Mouse (Mus musculus) heart, adult 2 months (tissue): ENCODE data around the gene Zfp663. TPM values are rescaled to one million over a fixed set of nuclear protein-coding genes. Genes with fewer than 3 reads are reported as not detected.

Source experiments
- DNase-seq, 2 experiments: peaks; one replicate each; pipeline ENCODE4 v3.0.0; 2021
- H3K27ac ChIP-seq: fragments of 200-600 bp; 2 replicates; pipeline ENCODE4 v1.8.1; 2022
- H3K27me3 ChIP-seq: fragments of 200-500 bp; 2 replicates; pipeline ENCODE4 v1.6.1; 2012; ENCODE audit warnings: mild to moderate bottlenecking, low read length, inconsistent platforms, mixed read lengths; ENCODE audit not compliant: control insufficient read depth, insufficient read depth
- H3K36me3 ChIP-seq: fragments of 200-500 bp; 2 replicates; pipeline ENCODE4 v1.6.1; 2012; ENCODE audit warnings: low read length, inconsistent platforms; ENCODE audit not compliant: control insufficient read depth, insufficient read depth
- H3K4me1 ChIP-seq: fragments of 200-500 bp; 2 replicates; pipeline ENCODE4 v1.6.1; 2011; ENCODE audit warnings: low read length; ENCODE audit not compliant: control insufficient read depth, insufficient read depth
- H3K4me3 ChIP-seq: fragments of 200-600 bp; 2 replicates; pipeline ENCODE4 v1.8.1; 2022
- H3K79me2 ChIP-seq: fragments of 200-500 bp; replicated peaks from 2 replicates; pipeline ENCODE4 v1.6.1; 2012; ENCODE audit warnings: mild to moderate bottlenecking, inconsistent platforms, low read length, moderate library complexity, mixed read lengths; ENCODE audit not compliant: control insufficient read depth, insufficient read depth
- H3K9ac ChIP-seq: fragments of 200-500 bp; 2 replicates; pipeline ENCODE4 v1.6.1; 2012; ENCODE audit warnings: low read depth, mild to moderate bottlenecking, control low read depth, inconsistent platforms, low read length, mixed read lengths
- CTCF ChIP-seq: fragments of 200-600 bp; IDR thresholded peaks from 2 replicates; pipeline ENCODE4 v1.8.1; 2022; ENCODE audit warnings: antibody characterized with exemption, mild to moderate bottlenecking, moderate library complexity
- EP300 ChIP-seq: fragments of 200-500 bp; IDR thresholded peaks from 2 replicates; pipeline ENCODE4 v1.6.1; 2011; ENCODE audit warnings: low read depth, low read length, control low read depth; ENCODE audit not compliant: insufficient read depth
- POLR2A ChIP-seq: fragments of 200-500 bp; IDR thresholded peaks from 2 replicates; pipeline ENCODE4 v1.6.1; 2011; ENCODE audit warnings: mild to moderate bottlenecking, low read depth, low read length, control low read depth; ENCODE audit not compliant: insufficient read depth
- WGBS: fragments of 180-500 bp; shearing (Covaris S2); methylation state at CpG from one replicate; pipeline ENCODE4 v1.1.7; 2018; 5-methylcytosine and 5-hydroxymethylcytosine counted together
- intact Hi-C: fragments of 180-260 bp; cut with DNase I; formaldehyde crosslinking; loops from one replicate; pipeline ENCODE4 v1.15.1; 2025
- polyA plus RNA-seq: library from polyadenylated mRNA; depleted of rRNA; stranded (reverse); fragments of >200 nt; gene quantifications from 2 replicates; pipeline ENCODE4 v1.2.3, GENCODE M21; 2012
- total RNA-seq, 2 experiments: library from RNA; stranded (reverse); gene quantifications; 2 replicates each; pipeline ENCODE4 v1.2.3; 2021

The Zfp663 gene
- total and polyA plus RNA-seq, 3 experiments = not detected

GRCm38 (mm10) chr2:165351828-165352513 is 16.6 kb downstream of the Zfp663 start:
- H3K9ac ChIP-seq = no peak overlapping the region
- WGBS = 89% methylated on average over 20 of the region's 20 CpGs
- no peaks in the 10 kb centered on the region for H3K36me3 ChIP-seq
- TF ChIP-seq EP300 = no peak
- no peak for TF ChIP-seq POLR2A
- no peak for TF ChIP-seq CTCF
- no peak overlapping the region for H3K4me3 ChIP-seq
- H3K27ac ChIP-seq = no peak overlapping the region
- H3K27me3 ChIP-seq = no peaks in the 10 kb centered on the region
- DNase-seq = no peak
- H3K79me2 ChIP-seq = no peaks in the 10 kb centered on the region
- intact Hi-C loops = no loop called here
- H3K4me1 ChIP-seq = no peaks in the 10 kb centered on the region

- H3K9ac ChIP-seq = no peak overlapping the region
- no peak for DNase-seq
- H3K27me3 ChIP-seq = no peaks in the 10 kb centered on the region
- 31% methylated on average over 8 of the region's 8 CpGs for WGBS
- no peaks in the 10 kb centered on the region for H3K4me1 ChIP-seq
- TF ChIP-seq CTCF = peak; percentile 40
- no peak for TF ChIP-seq POLR2A
- no peak for TF ChIP-seq EP300
- no peaks in the 10 kb centered on the region for H3K36me3 ChIP-seq
- no peaks in the 10 kb centered on the region for H3K79me2 ChIP-seq
- no peak overlapping the region for H3K4me3 ChIP-seq
- H3K27ac ChIP-seq = no peak overlapping the region
- intact Hi-C loops = no loop called here
Observed at GRCm38 (mm10) chr2:165349466-165349865, 19.1 kb downstream of the Zfp663 start.

GRCm38 (mm10) chr2:165346180-165346579 is 22.3 kb downstream of the Zfp663 start:
- WGBS = 84% methylated on average over 5 of the region's 5 CpGs
- no peaks in the 10 kb centered on the region for H3K36me3 ChIP-seq
- no peaks in the 10 kb centered on the region for H3K4me1 ChIP-seq
- H3K27me3 ChIP-seq = no peaks in the 10 kb centered on the region
- no peak overlapping the region for H3K4me3 ChIP-seq
- TF ChIP-seq EP300 (no peak), POLR2A (no peak), CTCF (no peak)
- DNase-seq = no peak
- H3K79me2 ChIP-seq = no peaks in the 10 kb centered on the region
- intact Hi-C loops = no loop called here
- H3K27ac ChIP-seq = no peak overlapping the region
- H3K9ac ChIP-seq = no peak overlapping the region

GRCm38 (mm10) chr2:165337191-165337590 is 31.3 kb downstream of the Zfp663 start:
- whole genome bisulfite sequencing = 42% methylated on average over 3 of the region's 3 CpGs
- DNase-seq = peak in 1 of 2 experiments; percentile 71
- no peak overlapping the region for H3K4me3 ChIP-seq
- TF ChIP-seq POLR2A (no peak), CTCF (peak; percentile 80), EP300 (0 out of 2 replicates have a peak, but pooled peaks have one; percentile 26)
- H3K36me3 ChIP-seq = no peaks in the 10 kb centered on the region
- no peaks in the 10 kb centered on the region for H3K79me2 ChIP-seq
- no peaks in the 10 kb centered on the region for H3K27me3 ChIP-seq
- H3K9ac ChIP-seq = no peak overlapping the region
- intact Hi-C loops = loop anchor here (1.0 kb wide), 2 partner anchors 104 to 262 kb away; no protein-coding TSS in a partner anchor
- H3K4me1 ChIP-seq = no peaks in the 10 kb centered on the region
- no peak overlapping the region for H3K27ac ChIP-seq

GRCm38 (mm10) chr2:165332610-165333210 is 35.8 kb downstream of the Zfp663 start:
- Histone ChIP-seq H3K4me1 (no peaks in the 10 kb centered on the region), H3K36me3 (no peaks in the 10 kb centered on the region), H3K79me2 (no peaks in the 10 kb centered on the region), H3K9ac (no peak overlapping the region), H3K27ac (no peak overlapping the region), H3K27me3 (no peaks in the 10 kb centered on the region), H3K4me3 (no peak overlapping the region)
- intact Hi-C loops = no loop called here
- no peak for TF ChIP-seq POLR2A
- no peak for TF ChIP-seq CTCF
- TF ChIP-seq EP300 = no peak
- WGBS = 49% methylated on average over 14 of the region's 14 CpGs
- peak; percentile 33 to 66 for DNase-seq

- Histone ChIP-seq H3K36me3 (no peaks in the 10 kb centered on the region), H3K4me1 (peaks cover 6% of the 10 kb centered on the region), H3K4me3 (no peak overlapping the region), H3K27me3 (no peaks in the 10 kb centered on the region), H3K27ac (no peak overlapping the region), H3K9ac (no peak overlapping the region), H3K79me2 (peaks cover 3% of the 10 kb centered on the region)
- TF ChIP-seq CTCF (no peak), EP300 (no peak), POLR2A (no peak)
- DNase-seq = no peak
- intact Hi-C loops = loop anchor here (5.0 kb wide), 1 partner anchor 42 kb away; the partner anchor contains the start of gene Slc35c2
- WGBS = 3% methylated on average over 3 of the region's 3 CpGs
Observed at GRCm38 (mm10) chr2:165329703-165330102, 38.8 kb downstream of the Zfp663 start.
